Mouse (Mus musculus): ENCODE measurements around the gene Psmb11.

DNA sequence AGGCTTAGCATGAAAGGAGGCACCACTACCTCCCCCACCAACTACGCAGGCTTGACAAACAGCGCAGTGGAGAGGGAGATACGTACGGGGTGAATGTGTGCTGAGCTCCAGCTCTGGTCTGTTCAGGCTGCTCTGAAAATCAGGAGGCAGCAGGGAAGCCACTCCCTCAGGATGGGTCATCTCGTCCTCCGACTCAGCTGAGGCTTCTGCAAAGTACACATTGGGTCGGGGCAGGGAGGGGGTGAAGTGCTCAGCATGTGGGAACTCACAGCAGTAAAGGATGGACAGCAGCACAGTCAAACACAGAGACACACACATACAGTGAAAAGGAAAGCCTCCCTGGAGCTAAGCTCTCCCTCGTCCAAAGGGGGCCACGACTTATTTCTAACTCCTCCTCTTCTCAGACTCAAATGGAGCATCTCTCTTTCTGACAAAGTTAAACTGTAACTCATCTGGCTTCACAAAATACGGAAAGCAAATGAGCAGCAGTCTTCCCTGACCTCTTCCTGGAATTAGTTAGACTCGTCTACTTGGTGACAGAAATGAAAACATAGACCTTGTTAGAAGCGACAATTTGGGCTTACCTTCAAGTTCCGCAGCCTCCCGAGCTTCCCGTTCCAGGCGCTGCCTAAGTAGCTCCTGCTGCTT lies 57.5 kb downstream of the Psmb11 start:
- no peak for TF ChIP-seq CTCF (IDR thresholded peaks at IDR 0.05; ENCODE audit: extremely low read depth, insufficient read depth, insufficient read length, insufficient replicate concordance)
- TF ChIP-seq POLR2A (IDR thresholded peaks at IDR 0.05; ENCODE audit: low read depth, low read length): no peak
